Mouse (Mus musculus): Measurements from ENCODE around the gene Aldh9a1.

DNA sequence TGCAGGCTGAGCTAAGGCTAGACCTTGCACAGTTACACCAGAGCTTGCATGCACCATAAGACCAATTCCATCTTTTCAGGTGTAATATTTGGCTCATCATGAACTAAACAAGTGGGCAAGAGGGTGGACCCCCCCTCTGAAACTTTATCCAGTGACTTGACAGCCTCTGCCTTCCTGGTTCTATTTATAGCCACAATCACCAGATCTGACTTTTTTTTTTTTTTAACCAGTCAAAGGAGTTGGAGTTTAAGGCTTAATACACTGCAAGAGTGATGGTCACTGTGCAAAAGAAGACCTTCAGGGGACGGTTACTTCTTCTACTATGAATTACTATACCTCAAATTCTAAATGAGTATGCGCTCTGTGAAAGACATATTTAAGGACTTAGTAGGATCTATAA lies 35.4 kb downstream of the Aldh9a1 start:
- TF ChIP-seq CTCF (IDR thresholded peaks at IDR 0.05) (no peak), POLR2A (IDR thresholded peaks at IDR 0.05; ENCODE audit: insufficient read depth, low read depth, low read length) (no peak)
